Comparison of ENCODE assay signal across 8 mouse cellular contexts in genomic region chr10:21992834-21993514, GRCm38 (mm10).
A peak's percentile ranks its signal among the peaks of the same experiment; 100 is the strongest.
DNase-seq lines count a peak whose midpoint lies in the region; ATAC-seq lines count a peak whose summit lies in the region.

No protein-coding gene starts in this region.

- peak overlapping the region; percentile 55 for H3K4me3 ChIP-seq in hindbrain, embryonic 15.5 days
- H3K4me3 ChIP-seq in megakaryocyte, embryonic 14.5 days (replicated peaks) = peak overlapping the region; percentile 95

- no peak overlapping the region for H3K9ac ChIP-seq in hindbrain, embryonic 15.5 days

- ATAC-seq in hindbrain, embryonic 15.5 days (ENCODE audit: low FRiP score, low read depth) = 0 out of 2 replicates have a peak, but pooled peaks have one; percentile 40

- H3K36me3 ChIP-seq in hindbrain, embryonic 15.5 days = peaks cover 15% of the 10 kb centered on the region; the same call in 1 of the 2 replicates
- peaks cover 5% of the 10 kb centered on the region for H3K36me3 ChIP-seq in megakaryocyte, embryonic 14.5 days (replicated peaks; ENCODE audit: low read length)

- peak; percentile 57 for DNase-seq in T-cell, adult 2 months (ENCODE audit: low spot score)
- DNase-seq in cerebellum, postnatal 14 days = peak; percentile 92 to 95
- DNase-seq in gastrocnemius, adult 18-20 months (ENCODE audit: low spot score) = peak; percentile 92
- peak; percentile 52 to 93 for DNase-seq in left cerebral cortex, postnatal 10 days (ENCODE audit: extremely low spot score in 1 of 2, low spot score in 2 of 2)
- DNase-seq in right cerebral cortex, postnatal 25 days = peak; percentile 75
- DNase-seq in urinary bladder, postnatal 36 days (ENCODE audit: low spot score in 2 of 2) = peak; percentile 68 to 86

- intact Hi-C loops in left cerebral cortex, postnatal 10 days (cut with DNase I) = loop anchor here (5.0 kb wide), 3 partner anchors 216 to 391 kb away; no protein-coding TSS in a partner anchor

- peak overlapping the region; percentile 91 for H3K4me2 ChIP-seq in hindbrain, embryonic 15.5 days

- peaks cover 31% of the 10 kb centered on the region for H3K4me1 ChIP-seq in hindbrain, embryonic 15.5 days (replicated peaks)
- peaks cover 38% of the 10 kb centered on the region for H3K4me1 ChIP-seq in megakaryocyte, embryonic 14.5 days

- 4% methylated on average over 30 of the region's 30 CpGs for WGBS in hindbrain, embryonic 15.5 days

- peaks cover 10% of the 10 kb centered on the region for H3K27me3 ChIP-seq in hindbrain, embryonic 15.5 days
- peaks cover 39% of the 10 kb centered on the region for H3K27me3 ChIP-seq in megakaryocyte, embryonic 14.5 days (replicated peaks)

- no peak overlapping the region; the same call in 1 of the 2 replicates for H3K27ac ChIP-seq in hindbrain, embryonic 15.5 days (replicated peaks)

- H3K9me3 ChIP-seq in hindbrain, embryonic 15.5 days = no peaks in the 10 kb centered on the region
- H3K9me3 ChIP-seq in megakaryocyte, embryonic 14.5 days = no peaks in the 10 kb centered on the region
